Mouse (Mus musculus) myocyte (in vitro differentiated cells): ENCODE results near the gene Anapc2.

Experiments
- CEBPB ChIP-seq: IDR thresholded peaks from 2 replicates; pipeline ENCODE4 v1.6.1; 2011; ENCODE audit warnings: mild to moderate bottlenecking, moderate library complexity; ENCODE audit not compliant: poor library complexity, insufficient read depth, severe bottlenecking
- E2F4 ChIP-seq: IDR thresholded peaks from one replicate; pipeline ENCODE4 v1.6.1; 2011; ENCODE audit warnings: mild to moderate bottlenecking, control low read depth, moderate library complexity; ENCODE audit not compliant: insufficient read depth
- MAX ChIP-seq: IDR thresholded peaks from one replicate; pipeline ENCODE4 v1.6.1; 2011; ENCODE audit warnings: low read depth, mild to moderate bottlenecking, control low read depth
- MYOD1 ChIP-seq, 3 experiments: IDR thresholded peaks; one replicate each; pipeline ENCODE4 v1.6.1; 2011; ENCODE audit warnings: control low read depth in 2 of 3, low read depth in 2 of 3, mild to moderate bottlenecking in 2 of 3, moderate library complexity in 1 of 3; ENCODE audit not compliant: insufficient read length in 2 of 3, control insufficient read depth in 1 of 3
- MYOG ChIP-seq, 3 experiments: IDR thresholded peaks; one replicate each; pipeline ENCODE4 v1.6.1; 2011; ENCODE audit warnings: control low read depth in 2 of 3, low read depth in 2 of 3, mild to moderate bottlenecking in 2 of 3; ENCODE audit not compliant: insufficient read length in 2 of 3, control insufficient read depth in 1 of 3, insufficient read depth in 1 of 3
- POLR2A ChIP-seq: IDR thresholded peaks from one replicate; pipeline ENCODE4 v1.6.1; 2011; ENCODE audit warnings: low read depth, mild to moderate bottlenecking, control low read depth, moderate library complexity; ENCODE audit not compliant: insufficient read length
- POLR2AphosphoS2 ChIP-seq: IDR thresholded peaks from one replicate; pipeline ENCODE4 v1.6.1; 2011; ENCODE audit warnings: low read depth, control low read depth; ENCODE audit not compliant: insufficient read length
- REST ChIP-seq: IDR thresholded peaks from one replicate; pipeline ENCODE4 v1.6.1; 2011; ENCODE audit warnings: mild to moderate bottlenecking, control low read depth, moderate library complexity; ENCODE audit not compliant: insufficient read depth, insufficient read length
- TCF3 ChIP-seq: IDR thresholded peaks from one replicate; pipeline ENCODE4 v1.6.1; 2011; ENCODE audit warnings: low read depth, control low read depth; ENCODE audit not compliant: insufficient read length
- USF1 ChIP-seq: IDR thresholded peaks from one replicate; pipeline ENCODE4 v1.6.1; 2011; ENCODE audit warnings: low read depth, mild to moderate bottlenecking, control low read depth, moderate library complexity

DNA sequence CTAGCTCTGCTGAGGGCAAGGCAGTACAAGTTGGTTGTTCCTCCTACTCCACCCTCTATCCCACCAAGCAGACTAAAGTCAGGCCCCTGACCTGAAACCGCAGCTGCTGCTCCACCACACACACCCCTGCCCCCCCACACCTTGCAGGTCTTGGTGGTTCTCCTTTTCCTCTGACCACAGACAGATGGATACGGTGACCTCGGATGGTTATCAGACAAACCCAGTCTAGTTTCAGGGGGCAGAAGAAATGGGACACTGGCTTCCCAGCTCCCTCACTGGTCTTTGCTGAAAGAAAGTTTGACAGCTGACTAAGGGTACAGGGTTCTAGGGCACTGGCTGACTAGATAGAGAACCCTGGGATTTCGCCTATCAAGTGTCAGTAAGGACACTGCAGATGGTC, 38.9 kb upstream of the Anapc2 start:
- TF ChIP-seq MYOD1 (IDR thresholded peaks at IDR 0.05; ENCODE audit: control insufficient read depth in 1 of 3, insufficient read length in 2 of 3, low read depth in 2 of 3) (no peak), MAX (no peak), POLR2A (no peak), E2F4 (no peak), REST (no peak), USF1 (no peak), MYOG (IDR thresholded peaks at IDR 0.05; ENCODE audit: control insufficient read depth in 1 of 3, insufficient read depth in 1 of 3, insufficient read length in 2 of 3, low read depth in 2 of 3) (no peak), POLR2AphosphoS2 (no peak), TCF3 (no peak), CEBPB (no peak)
